Mouse (Mus musculus) ovary, postnatal 36 days (tissue): ENCODE measurements around the gene Susd1.
A peak's percentile ranks its signal among the peaks of the same experiment; 100 is the strongest.

Source experiments
- DNase-seq: peaks from one replicate; pipeline ENCODE4 v3.0.0; 2022; ENCODE audit warnings: low spot score, mixed read lengths

The Susd1 gene

DNA sequence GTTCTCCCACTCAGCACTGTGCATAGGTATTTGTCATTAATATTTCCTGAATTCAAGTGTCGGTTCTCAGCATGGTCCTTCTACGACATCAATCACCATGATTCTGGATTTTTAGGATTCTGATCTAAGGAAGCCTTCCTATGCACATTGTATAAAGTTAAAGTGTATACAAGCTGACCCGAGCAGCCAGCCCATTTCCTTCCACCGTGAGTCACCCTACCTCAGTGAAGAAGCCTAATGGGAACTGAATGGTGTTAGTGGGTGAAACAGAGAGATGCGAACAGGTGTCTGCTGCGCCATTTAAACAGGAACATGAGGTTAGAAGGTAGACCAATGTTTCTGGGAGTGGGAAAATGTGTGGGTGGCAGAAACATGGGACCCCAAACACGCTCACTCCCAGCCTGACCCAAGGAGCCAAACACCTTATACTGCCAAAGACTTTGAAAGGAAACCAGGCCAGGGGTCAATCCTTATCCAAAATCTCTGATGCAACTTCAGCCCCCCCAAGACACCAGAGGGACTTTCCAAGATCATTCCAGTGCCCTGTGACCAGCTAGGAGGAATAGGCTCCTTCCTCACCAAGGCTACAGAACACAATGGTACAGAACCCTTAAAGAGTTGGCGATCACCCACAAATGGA, 99.4 kb downstream of the Susd1 start:
- no peak for DNase-seq

DNA sequence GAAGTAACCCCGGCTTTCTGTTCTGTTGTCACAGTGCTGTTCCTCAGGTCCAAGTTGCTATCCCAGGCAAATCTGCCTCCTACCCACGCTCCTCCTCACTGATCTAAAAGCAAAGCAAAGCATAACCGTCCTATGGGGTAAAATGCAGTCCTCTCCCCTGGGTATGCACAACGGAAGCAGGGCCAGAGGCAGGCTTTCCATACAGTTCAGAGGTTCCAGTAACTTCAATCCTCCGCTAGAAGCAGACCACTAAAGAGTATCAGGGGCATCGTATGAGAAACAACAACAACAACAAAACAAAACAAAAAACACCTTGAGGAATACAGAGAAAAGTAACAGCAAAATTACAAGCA, 100.9 kb downstream of the Susd1 start:
- no peak for DNase-seq

DNA sequence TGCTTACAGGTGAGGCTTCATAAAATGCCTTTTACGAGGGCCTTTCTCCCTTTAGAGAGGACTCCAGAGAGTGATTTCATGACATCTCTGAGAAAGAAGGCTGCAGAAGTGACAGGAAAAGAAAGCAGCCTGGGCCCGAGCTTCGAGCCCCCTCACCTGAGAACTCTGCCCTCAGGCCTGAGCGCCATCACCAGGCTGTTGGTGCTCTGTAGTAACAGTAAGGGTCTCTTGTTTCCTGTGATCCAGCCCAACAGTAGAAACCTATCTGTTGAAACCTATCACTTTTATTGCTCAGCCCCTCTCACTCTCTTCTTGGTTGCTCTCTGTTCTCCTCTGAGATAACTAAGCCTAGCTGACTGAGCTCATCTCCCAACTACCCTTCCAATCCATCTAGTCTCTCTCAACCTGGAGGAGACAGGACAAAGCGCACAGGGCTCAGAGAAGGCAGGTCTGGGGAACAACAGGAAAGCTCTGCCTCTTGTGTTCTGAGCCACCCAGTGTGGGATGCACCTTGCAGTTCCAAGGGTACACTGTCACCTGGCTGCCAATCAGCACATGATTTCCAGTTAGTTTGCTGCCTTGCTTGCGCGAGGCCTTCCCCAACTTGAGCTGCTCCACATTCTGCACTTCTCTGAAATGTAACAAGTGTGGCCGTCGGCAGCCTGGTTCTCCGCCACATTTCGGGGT, 101.4 kb downstream of the Susd1 start:
- no peak for DNase-seq

DNA sequence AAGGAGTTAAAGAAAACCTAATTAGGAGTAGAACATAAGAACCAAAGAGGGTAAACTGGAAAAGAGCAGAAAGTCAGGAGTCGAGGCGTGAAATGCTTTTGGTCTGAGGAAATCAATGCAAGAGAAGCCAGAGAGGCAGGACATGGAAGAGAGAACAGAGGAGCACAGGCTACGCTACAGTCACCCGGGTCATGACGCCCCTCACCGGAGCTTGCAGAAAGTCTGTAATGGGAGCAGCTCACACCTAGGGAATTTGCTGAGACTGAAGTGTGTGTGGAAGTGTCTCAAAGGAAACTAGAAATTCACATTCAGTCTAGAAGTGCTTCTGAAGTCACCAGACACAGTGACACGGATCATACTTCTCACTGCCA, 102.0 kb downstream of the Susd1 start:
- no peak for DNase-seq

DNA sequence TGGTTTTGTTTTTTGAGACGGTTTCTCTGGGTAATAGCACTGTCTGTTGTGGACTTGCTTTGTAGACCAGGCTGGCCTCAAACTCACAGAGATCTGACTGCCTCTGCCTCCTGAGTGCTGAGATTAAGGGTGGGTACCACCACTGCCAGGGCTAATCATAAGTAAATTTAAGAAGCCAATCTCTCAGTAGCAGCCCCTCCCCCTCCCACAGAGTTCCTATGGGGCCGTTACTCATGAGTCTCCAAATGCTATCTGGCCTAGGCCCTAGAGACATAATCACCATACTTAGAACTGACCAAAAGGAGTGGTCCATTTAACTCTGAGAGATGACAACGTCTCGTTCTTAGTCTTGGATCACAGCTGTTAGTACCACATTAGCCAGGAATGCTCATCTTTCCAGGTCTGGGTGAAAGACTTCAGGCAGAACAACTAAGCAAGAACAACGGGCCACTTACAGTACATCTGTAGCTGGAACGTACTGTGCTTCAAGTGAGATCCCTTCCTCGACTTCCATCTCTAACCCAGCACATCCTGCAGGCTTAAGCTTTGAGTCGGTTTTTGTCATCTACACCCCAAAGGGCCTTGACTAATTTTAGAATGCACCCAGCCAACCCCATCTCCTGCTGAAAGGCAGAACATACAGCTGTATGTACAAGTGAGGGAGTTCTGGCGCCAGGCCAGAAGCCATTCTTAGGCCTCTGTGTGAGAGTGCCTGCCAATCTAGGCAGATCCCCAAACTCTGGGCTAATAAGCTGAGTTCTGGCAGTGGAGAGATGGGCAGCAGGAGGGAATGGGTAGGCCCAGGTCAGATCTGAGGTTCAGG, 102.6 kb downstream of the Susd1 start:
- DNase-seq, result peak; percentile 28

DNA sequence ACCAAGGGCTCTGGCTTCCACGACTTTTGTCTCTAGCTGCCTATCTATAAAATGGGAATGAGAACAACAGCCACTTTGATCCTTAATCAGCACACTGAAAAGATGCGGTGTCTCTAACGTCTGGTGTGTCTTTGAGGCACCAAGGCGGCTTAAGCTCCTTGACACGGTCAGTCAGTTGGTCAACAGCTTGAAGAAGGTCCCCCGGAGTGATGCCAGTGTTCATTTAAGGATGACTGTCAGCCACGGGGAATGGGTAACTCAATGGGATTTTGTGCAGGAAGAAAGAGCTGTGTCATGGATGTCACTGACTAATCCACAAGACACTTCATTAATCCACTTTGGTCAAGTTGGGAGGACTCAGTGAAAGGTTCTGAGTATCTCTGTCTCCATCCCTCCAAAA, 103.3 kb downstream of the Susd1 start:
- no peak for DNase-seq

DNA sequence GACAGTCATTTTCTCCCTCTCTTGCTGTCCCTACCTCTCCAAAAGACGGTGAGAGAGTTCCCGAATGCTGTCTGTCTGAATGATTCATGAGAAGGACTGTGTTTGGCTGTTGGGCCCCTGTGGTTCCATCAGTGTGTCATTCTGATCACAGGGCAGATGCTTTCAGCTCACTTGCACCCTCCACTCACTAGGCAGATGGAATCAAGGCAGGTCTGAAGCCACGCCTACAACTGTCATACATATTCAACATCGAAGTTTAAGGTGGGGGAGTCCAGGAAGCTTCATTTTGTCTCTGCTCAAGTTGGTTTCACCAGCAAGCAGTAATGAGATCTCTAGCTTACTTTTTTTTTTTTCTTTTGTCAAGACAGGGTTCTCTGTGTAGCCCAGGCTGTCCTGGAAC, 104.2 kb downstream of the Susd1 start:
- no peak for DNase-seq

DNA sequence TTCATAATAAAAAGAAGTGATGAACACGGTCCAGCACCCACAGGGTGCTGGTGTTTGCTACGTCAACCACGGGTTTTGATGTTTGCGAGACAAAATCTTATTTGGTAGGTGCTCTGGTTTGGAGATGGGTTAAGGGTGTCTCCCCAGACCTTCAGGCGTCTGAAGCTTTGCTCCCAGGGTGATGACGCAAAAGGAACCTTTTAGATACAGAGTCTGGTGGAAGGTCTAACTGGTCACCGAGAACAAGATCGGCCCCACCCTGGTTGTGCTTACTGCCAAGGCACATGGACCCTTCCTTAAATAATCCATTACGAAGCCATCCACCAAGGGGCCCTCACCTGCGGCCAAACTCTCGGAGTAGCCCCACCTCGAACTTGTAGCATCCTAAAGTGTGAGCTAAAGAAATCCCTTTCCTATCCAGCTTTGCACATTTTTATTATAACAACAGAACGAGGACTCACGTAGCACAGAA, 105.0 kb downstream of the Susd1 start:
- DNase-seq, result no peak

DNA sequence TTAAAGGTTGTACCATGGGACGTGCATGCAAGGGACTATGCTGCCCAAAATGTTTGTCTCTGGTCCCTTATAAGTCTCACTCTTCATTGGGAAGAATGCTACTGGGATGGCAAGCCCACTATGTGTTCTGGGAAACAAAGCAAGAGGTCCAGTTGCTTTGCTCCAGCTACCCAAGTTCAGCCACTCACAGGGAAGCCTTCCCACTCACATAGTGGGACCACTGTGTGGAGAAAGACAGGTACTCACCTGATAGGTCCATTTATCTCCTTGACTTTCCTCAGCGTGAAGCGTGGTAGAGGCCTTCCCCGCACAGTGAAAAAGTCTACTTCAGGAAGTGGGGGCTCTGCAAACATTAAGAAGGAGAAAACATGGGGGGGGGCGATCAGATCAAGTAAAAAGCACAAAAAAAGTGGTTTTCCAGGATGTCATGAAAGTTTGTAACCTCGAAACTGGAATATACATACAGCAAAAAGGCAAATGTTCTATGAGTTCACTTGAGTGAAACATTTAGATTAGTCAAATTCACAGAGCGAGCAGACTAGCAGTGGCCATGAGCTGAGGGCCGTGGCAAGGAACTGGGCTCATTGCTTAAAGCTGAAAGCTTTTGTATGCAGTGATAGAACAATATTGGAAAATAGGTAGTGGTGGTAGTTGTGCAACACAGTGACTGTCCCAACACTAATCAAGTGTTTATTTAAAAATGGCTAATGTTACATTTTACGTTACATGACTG, 105.6 kb downstream of the Susd1 start:
- DNase-seq, result no peak

DNA sequence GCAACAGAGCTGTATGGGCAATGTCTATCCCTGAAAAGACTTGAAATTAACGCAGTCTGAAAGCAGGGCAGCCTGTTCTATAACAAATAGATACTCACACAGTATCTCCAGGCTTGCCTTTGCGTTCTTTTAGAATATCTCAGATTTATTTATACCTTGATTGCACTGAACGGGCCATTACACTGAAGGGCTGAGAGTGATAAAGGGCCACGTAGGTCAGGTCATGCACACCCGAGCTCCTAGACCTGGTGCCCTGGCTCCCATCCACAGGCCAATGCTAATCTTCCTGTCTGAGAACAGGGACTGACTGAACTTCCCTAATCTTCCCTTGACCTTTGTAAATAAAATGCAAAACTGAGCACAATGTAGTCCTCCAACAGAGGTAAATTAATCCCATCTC, 106.3 kb downstream of the Susd1 start:
- DNase-seq, result no peak

DNA sequence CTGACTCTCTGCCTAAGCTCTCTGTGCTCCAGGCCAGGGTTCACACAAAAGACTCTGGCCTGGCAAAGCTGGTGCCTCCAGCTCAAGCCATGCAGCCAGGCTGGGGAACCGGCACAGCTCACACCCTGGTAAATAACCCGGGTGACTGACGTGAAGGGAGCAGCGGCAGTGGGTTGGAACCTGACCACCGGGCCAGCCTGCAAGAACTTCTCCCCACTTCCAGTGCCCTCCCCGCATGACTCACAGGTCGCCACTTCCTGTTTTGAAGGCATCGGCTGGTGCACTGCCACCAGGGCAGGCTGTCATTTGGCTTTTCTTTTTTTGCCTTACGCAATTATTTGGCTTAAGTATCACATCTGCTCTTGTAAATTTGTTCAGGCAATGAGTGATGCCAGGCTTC, 106.8 kb downstream of the Susd1 start:
- peak; percentile 68 for DNase-seq

DNA sequence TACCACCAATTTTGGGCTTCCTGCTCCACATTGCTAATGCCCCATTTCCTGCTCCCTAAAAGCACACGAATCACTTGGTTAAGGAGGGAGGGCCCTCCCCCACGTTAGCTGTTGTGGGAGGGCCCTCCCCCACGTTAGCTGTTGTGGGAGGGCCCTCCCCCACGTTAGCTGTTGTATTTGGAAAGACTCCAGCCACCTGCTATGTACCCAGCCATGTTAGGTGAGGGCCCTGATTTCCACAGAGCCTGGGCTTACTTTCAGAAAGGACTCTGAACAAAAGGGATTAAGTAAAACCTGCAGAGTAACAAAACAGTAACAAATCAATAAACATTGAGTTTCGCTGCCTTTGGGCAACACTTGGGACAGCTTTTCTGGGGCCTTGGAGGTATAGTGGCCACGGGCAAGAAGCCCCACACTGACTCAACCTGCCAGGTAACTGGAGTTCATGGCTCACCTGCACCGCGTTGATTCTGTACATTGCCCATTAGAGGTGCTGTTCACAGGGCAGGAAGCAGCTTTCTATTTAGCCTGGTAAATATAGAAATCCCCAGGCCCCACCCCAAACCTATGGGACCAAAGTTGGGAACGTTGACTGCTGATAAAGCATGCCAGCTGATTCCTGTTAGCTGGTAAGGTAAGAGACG, 107.3 kb downstream of the Susd1 start:
- DNase-seq, result no peak

DNA sequence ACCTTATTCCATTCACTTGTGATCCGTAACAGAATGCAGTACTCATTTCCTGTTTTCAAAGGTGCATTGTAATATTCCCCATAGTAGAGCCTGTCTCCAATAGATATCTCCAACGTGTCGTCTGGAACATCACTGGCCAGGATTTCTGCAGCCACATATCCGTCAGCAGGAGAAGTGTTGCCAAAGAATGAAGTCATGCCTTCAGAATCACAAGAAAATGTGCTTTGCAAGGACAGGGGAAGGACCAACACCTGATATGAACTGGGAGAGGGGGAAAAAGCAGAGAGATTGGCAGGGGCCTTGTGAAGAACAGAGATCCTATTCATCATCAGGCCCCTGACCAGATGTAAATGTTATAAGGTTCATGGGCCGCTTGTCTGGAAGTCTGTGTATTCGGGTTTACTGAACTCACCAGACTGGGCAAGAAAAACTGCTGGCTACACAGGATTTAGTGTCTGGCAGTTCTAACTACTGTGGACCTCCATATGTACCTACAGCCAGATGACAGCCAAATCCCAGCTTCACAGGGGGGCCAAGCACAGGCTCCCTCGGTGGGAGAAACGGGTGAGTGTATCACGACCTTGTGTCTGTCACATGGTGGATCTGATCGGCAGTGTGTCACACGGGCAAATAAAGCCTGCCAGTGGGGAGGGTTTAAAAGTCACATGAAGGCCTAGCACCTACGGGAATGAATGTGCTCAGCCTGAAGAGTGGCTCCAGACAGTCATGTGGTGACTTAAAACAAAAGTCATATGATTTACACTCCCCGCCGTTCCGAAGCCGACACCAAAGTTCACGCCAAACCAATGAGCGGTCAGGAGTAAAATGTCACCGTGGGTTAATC, 108.8 kb downstream of the Susd1 start:
- no peak for DNase-seq

DNA sequence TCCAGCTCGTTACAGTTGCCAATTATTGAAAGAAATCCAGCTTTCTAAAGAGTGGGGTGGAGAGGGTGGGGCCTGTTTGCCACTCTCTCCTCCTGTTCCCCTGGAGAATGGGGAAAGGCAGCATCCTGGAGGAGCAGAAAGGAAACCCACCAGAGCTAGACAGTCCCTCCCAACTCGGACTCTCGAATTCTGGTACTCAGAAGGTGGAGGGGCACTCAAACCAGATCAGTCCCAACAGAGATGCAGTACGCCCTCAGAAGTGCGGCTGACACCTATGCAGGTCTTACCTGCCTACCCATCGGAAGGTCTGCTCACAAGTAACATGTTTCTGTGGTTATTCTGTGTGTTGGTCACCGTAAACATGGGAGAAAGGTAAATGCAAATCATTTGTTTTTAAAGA, 109.6 kb downstream of the Susd1 start:
- DNase-seq, result no peak

DNA sequence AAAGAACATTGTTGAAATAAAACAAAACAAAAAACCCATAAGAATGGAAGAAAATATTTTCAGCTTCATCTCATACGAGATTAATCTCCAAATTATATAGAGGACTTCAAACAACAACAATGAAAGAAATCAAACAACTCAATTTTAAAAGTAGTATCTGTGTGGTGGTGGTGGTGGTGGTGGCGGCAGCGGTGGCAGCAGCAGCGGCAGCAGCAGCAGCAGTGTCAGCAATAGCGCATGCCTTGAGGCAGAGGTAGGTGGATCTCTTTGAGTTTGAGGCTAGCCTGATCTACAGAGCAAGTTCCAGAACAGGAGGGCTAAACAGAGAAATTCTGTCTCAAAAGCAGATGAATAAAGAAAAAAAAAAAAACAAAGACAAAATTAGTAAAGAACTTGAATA, 110.4 kb downstream of the Susd1 start:
- no peak for DNase-seq

DNA sequence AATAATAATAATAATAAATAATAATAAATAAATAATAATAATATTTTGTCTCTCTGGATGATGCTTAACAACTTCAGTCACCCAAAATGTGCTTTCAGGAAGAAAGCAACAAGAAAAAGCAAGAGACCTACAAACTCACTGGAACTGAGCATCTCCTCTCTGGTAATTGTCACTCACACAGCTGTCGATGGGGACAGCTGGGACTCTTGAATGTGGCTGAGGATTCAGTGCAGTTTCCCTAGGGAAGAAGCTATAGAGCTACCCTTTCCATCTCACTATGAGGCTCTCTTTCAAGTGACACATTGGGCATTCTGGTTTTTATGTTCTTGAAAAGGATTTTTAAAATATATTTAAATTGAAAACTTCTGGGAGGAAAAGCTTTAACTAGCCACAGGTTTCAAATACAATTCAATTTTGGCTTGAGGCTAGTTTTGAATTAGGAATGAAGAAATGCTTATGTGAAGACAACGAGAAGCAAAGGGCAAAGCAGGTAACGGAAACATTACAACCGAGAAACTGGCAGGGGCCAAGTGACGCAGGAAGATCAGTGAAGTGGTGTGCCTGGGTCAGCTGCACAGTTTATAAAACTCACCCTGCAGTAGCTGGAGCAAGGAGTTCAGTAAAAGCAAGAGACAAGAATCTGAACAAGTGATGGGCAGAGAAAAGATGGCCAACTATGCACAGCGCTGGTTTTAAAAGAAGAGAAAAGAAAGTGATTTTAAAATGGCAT, 112.2 kb downstream of the Susd1 start:
- no peak for DNase-seq

DNA sequence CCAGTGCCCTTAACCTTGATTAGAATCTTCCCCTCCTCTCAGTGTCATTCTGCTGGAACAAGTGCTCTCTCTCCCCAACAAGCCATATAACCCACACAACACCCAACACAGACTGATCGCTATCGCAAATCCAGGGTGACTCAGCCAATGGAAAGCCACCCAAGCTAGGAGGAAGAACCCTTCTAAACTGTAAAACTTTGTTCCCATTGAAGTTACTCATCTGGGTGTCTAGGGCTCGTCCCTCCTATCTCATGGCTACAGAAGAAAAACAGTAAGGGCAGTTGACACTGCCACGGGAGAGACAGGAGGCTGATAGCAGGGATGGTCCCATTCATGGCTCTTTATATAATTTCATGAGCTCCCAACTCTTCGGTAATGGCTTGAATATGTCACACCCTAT, 114.1 kb downstream of the Susd1 start:
- DNase-seq, result no peak

DNA sequence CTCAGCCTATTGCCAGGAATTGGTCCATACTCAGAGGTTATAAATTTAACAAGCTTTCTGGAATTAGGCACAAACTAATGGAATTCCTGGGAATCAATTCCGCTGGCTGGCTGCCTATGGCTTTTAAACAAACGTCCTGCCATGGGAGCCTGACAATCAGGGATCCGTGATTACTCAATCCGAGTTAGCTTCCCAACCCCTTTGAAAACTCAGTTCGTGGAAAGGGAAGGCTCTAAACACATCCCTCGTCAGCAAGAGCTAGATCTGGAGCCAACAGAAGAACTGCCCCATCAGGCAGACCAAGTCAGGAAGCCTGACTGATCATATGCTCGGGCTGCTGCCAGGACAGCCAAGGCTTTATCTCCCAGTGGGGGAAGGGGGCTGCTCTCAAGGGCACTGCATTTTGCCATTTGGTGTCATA, 115.2 kb downstream of the Susd1 start:
- no peak for DNase-seq

DNA sequence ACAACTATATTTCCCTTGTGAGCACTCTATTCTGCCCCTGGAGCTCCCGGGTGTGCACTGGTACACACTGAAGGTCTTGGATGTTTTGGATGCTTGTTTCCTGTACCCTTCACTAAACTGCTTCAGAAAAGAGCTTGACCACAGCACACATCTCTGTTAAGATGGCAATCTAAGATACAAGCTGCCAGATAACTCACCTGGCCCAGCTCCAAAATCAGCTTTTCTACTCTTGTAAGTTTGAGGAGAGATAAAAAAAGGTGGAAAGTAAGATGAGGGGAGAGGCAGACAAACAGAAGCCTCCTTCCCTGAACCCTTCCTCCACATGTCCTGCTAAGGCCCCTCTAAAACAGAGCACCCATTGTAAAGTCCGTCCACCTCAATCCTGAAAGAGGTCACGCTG, 115.7 kb downstream of the Susd1 start:
- DNase-seq, result no peak

DNA sequence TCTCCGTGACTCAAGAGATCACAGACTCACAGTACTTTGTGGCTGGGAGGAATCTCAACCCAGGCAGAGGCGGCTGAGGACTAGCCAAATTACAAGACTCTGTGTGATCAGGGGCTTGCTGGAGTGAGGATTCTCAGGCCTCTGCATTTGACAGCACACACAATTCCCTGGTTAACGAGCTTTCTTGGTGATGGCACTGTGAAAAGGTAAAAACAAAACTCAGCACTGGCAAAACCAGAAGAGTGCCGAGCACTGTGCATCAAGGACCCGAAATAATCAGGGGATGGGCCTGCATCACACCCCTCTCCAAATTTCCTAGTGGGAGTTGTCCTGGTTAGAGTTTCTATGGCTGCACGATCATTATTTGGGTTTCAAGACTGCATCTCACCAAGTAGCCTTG, 116.4 kb downstream of the Susd1 start:
- DNase-seq, result no peak
